Mouse (Mus musculus) intestine, embryonic 14.5 days (tissue): ENCODE data around the gene Nav2. TPM values are rescaled to one million over a fixed set of nuclear protein-coding genes. Genes with fewer than 3 reads are reported as not detected.

Source experiments
- ATAC-seq: fragments of 200-750 bp; cut with Nextera tagmentation; replicated peaks from 2 replicates; pipeline ENCODE4 v1.8.0; 2017; ENCODE audit warnings: low read depth, moderate number of reproducible peaks, moderate TSS enrichment, moderate library complexity; ENCODE audit not compliant: low FRiP score, low TSS enrichment
- DNase-seq: peaks from one replicate; pipeline ENCODE4 v3.0.0-alpha.2; 2018; ENCODE audit warnings: low spot score
- H3K27ac ChIP-seq: fragments of 300-500 bp; sonication (generic); 2 replicates; pipeline ENCODE4 v1.5.1; 2014; ENCODE audit warnings: low read depth, mild to moderate bottlenecking, control low read depth
- H3K27me3 ChIP-seq: fragments of 300-500 bp; sonication (generic); replicated peaks from 2 replicates; pipeline ENCODE4 v1.6.1; 2014; ENCODE audit warnings: low read length, control low read depth; ENCODE audit not compliant: control insufficient read depth, insufficient read depth
- H3K36me3 ChIP-seq: fragments of 300-500 bp; sonication (generic); 2 replicates; pipeline ENCODE4 v1.6.1; 2014; ENCODE audit warnings: low read length, control low read depth; ENCODE audit not compliant: control insufficient read depth, insufficient read depth
- H3K4me1 ChIP-seq: fragments of 300-500 bp; sonication (generic); replicated peaks from 2 replicates; pipeline ENCODE4 v1.6.1; 2014; ENCODE audit warnings: low read length, control low read depth, mixed read lengths; ENCODE audit not compliant: control insufficient read depth, insufficient read depth
- H3K4me2 ChIP-seq: fragments of 300-500 bp; sonication (generic); 2 replicates; pipeline ENCODE4 v1.6.1; 2014; ENCODE audit warnings: low read length
- H3K4me3 ChIP-seq: fragments of 300-500 bp; sonication (generic); 2 replicates; pipeline ENCODE4 v1.5.1; 2014; ENCODE audit warnings: low read depth, low read length, control low read depth, mixed read lengths
- H3K9ac ChIP-seq: fragments of 300-500 bp; sonication (generic); 2 replicates; pipeline ENCODE4 v1.6.1; 2014; ENCODE audit warnings: mild to moderate bottlenecking, low read length
- H3K9me3 ChIP-seq: fragments of 300-500 bp; sonication (generic); 2 replicates; pipeline ENCODE4 v1.6.1; 2016; ENCODE audit warnings: low read length, control low read depth; ENCODE audit not compliant: control insufficient read depth
- WGBS: fragments of 180-500 bp; shearing (Covaris S2); extraction: QIAGEN DNeasy Blood & Tissue Kit; methylation state at CpG from one replicate; pipeline ENCODE4 v1.1.7; 2014; 5-methylcytosine and 5-hydroxymethylcytosine counted together
- polyA plus RNA-seq: library from polyadenylated mRNA; unstranded; fragments of >200 nt; fragmentation: Nextera tagmentation; extraction: Ambion mirVana; gene quantifications from 2 replicates; pipeline ENCODE4 v1.2.1, GENCODE M21; 2014

Nav2 gene
- polyA plus RNA-seq, 1 experiment from 2014 or later = 31.5 TPM

- no peaks in the 10 kb centered on the region for H3K9me3 ChIP-seq
- no peaks in the 10 kb centered on the region for H3K27me3 ChIP-seq
- no peak for ATAC-seq
- no peaks in the 10 kb centered on the region for H3K4me1 ChIP-seq
- no peak overlapping the region for H3K4me2 ChIP-seq
- H3K9ac ChIP-seq = no peak overlapping the region
- WGBS = 80% methylated on average over 7 of the region's 7 CpGs
- H3K36me3 ChIP-seq = peaks cover 82% of the 10 kb centered on the region
- no peak overlapping the region for H3K4me3 ChIP-seq
- DNase-seq = no peak
- H3K27ac ChIP-seq = no peak overlapping the region
Observed at GRCm38 (mm10) chr7:49582551-49582950, 674.0 kb downstream of the Nav2 start.

DNA sequence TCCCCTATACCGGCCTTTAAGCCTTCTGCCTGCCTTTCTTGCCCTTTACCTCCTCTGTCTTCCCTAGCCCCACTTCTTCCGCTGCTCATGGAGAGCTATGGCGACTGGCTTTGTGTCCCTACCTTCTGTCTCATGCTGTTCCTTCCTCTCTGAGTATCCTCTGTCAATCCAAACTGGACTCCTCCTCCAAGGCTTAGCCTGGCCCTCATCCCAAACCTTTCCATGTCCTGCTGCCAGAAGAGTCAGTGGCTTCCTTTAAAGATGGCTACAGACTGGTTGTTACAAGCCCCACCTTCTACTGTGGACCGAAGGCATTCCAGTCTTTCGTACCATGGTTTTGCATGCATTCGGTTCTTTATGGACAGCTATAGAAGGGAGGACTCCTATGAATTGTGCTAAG lies 674.7 kb downstream of the Nav2 start:
- 95% methylated on average over 6 of the region's 6 CpGs for WGBS
- no peaks in the 10 kb centered on the region for H3K4me1 ChIP-seq
- DNase-seq (no peak), ATAC-seq (no peak)
- no peaks in the 10 kb centered on the region for H3K27me3 ChIP-seq
- no peak overlapping the region for H3K4me2 ChIP-seq
- no peak overlapping the region for H3K4me3 ChIP-seq
- H3K27ac ChIP-seq = no peak overlapping the region
- H3K9ac ChIP-seq = no peak overlapping the region
- H3K9me3 ChIP-seq = no peaks in the 10 kb centered on the region
- peaks cover 82% of the 10 kb centered on the region for H3K36me3 ChIP-seq

DNA sequence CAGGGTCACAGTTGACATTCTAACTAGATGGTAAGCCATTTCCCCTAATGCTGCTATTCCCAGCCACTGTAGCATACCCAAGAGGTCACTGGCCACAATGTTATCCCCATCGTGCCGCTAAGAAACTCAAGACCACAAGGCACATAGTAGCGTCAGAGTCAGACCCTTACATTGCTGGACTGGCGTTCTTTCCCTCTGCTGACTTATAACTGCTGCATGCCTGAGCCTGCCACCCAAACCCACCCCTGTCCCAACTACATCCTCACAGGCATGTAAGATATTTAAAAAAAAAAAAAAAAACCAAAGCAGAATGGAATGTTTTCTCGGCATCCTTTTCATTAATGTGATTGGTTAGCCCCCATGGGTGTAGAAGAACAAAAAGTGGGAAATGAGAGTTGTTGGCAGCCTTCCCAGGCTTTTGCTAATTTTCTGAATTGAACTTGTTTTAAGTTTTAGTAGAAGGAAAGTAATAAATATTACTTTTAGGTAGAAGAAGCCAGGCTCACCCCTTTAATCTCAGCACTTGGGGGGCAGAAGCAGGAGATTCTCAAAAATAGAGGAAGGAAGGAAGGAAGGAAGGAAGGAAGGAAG lies 678.1 kb downstream of the Nav2 start:
- H3K27me3 ChIP-seq = no peaks in the 10 kb centered on the region
- no peaks in the 10 kb centered on the region for H3K9me3 ChIP-seq
- H3K4me1 ChIP-seq = no peaks in the 10 kb centered on the region
- DNase-seq (no peak), ATAC-seq (no peak)
- no peak overlapping the region for H3K4me2 ChIP-seq
- H3K27ac ChIP-seq = no peak overlapping the region
- H3K4me3 ChIP-seq = no peak overlapping the region
- 86% methylated on average over 5 of the region's 5 CpGs for WGBS
- H3K36me3 ChIP-seq = peaks cover 82% of the 10 kb centered on the region
- H3K9ac ChIP-seq = no peak overlapping the region

GRCm38 (mm10) chr7:49589635-49590034 lies 681.1 kb downstream of the Nav2 start:
- peaks cover 85% of the 10 kb centered on the region for H3K36me3 ChIP-seq
- H3K4me1 ChIP-seq = no peaks in the 10 kb centered on the region
- H3K9me3 ChIP-seq = no peaks in the 10 kb centered on the region
- H3K27ac ChIP-seq = no peak overlapping the region
- no peak overlapping the region for H3K4me3 ChIP-seq
- no peak overlapping the region for H3K4me2 ChIP-seq
- 92% methylated on average over 8 of the region's 8 CpGs for WGBS
- ATAC-seq = no peak
- H3K27me3 ChIP-seq = no peaks in the 10 kb centered on the region
- DNase-seq = no peak
- H3K9ac ChIP-seq = no peak overlapping the region

GRCm38 (mm10) chr7:49597776-49598175 lies 689.3 kb downstream of the Nav2 start:
- H3K9me3 ChIP-seq = no peaks in the 10 kb centered on the region
- no peak overlapping the region for H3K4me3 ChIP-seq
- no peaks in the 10 kb centered on the region for H3K27me3 ChIP-seq
- peaks cover 81% of the 10 kb centered on the region for H3K36me3 ChIP-seq
- ATAC-seq = no peak
- no peak overlapping the region for H3K9ac ChIP-seq
- no peaks in the 10 kb centered on the region for H3K4me1 ChIP-seq
- H3K27ac ChIP-seq = no peak overlapping the region
- 86% methylated on average over 3 of the region's 3 CpGs for WGBS
- H3K4me2 ChIP-seq = no peak overlapping the region
- no peak for DNase-seq

GRCm38 (mm10) chr7:49598225-49598624 lies 689.7 kb downstream of the Nav2 start:
- H3K4me3 ChIP-seq = no peak overlapping the region
- WGBS = 93% methylated on average over 13 of the region's 13 CpGs
- DNase-seq = no peak
- H3K9ac ChIP-seq = no peak overlapping the region
- H3K36me3 ChIP-seq = peaks cover 81% of the 10 kb centered on the region
- H3K27ac ChIP-seq = no peak overlapping the region
- no peak overlapping the region for H3K4me2 ChIP-seq
- H3K27me3 ChIP-seq = no peaks in the 10 kb centered on the region
- no peaks in the 10 kb centered on the region for H3K9me3 ChIP-seq
- no peaks in the 10 kb centered on the region for H3K4me1 ChIP-seq
- ATAC-seq = no peak

DNA sequence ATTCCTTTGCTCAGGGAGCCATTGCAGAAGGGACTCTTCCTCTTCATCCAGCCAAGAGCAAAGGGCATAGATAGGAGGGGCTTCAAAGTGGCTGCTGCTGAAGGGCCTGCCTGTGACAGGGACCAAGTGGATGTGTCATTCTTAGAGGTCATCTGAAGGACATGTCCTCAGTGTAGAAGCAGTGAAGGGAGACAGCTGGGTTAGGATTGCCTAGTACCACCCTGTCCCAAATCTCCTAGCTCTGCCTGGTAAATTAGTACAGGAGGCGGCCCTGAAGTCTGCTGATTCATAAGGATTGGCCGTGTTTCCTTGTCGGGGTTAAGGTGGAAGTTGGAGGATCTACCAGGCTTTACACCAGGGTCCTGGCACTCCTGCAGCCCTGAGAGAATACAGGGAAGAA lies 691.4 kb downstream of the Nav2 start:
- ATAC-seq (no peak), DNase-seq (no peak)
- no peak overlapping the region for H3K4me2 ChIP-seq
- H3K9ac ChIP-seq = no peak overlapping the region
- H3K4me1 ChIP-seq = no peaks in the 10 kb centered on the region
- H3K27ac ChIP-seq = no peak overlapping the region
- H3K36me3 ChIP-seq = peaks cover 77% of the 10 kb centered on the region
- no peaks in the 10 kb centered on the region for H3K9me3 ChIP-seq
- 90% methylated on average over 3 of the region's 3 CpGs for WGBS
- H3K27me3 ChIP-seq = no peaks in the 10 kb centered on the region
- no peak overlapping the region for H3K4me3 ChIP-seq

- WGBS = 48% methylated on average over 13 of the region's 13 CpGs
- Histone ChIP-seq H3K4me2 (no peak overlapping the region), H3K27me3 (no peaks in the 10 kb centered on the region), H3K27ac (0 out of 2 replicates have a peak overlapping the region, but pooled peaks have one; percentile 2), H3K9me3 (no peaks in the 10 kb centered on the region), H3K36me3 (peaks cover 81% of the 10 kb centered on the region), H3K4me3 (no peak overlapping the region), H3K9ac (no peak overlapping the region), H3K4me1 (no peaks in the 10 kb centered on the region)
- DNase-seq = peak; percentile 83
- peak; percentile 70 for ATAC-seq
Observed at GRCm38 (mm10) chr7:49601191-49601975, 692.9 kb downstream of the Nav2 start.

GRCm38 (mm10) chr7:49604244-49604643 lies 695.7 kb downstream of the Nav2 start:
- Histone ChIP-seq H3K4me1 (no peaks in the 10 kb centered on the region), H3K4me3 (no peak overlapping the region), H3K9me3 (no peaks in the 10 kb centered on the region), H3K9ac (no peak overlapping the region), H3K27me3 (no peaks in the 10 kb centered on the region), H3K4me2 (no peak overlapping the region), H3K36me3 (peaks cover 61% of the 10 kb centered on the region), H3K27ac (no peak overlapping the region)
- ATAC-seq (no peak), DNase-seq (no peak)
- WGBS = 92% methylated on average over 14 of the region's 14 CpGs
